Mouse (Mus musculus) embryo, embryonic 9.5 days (tissue): Measurements from ENCODE around the gene Fndc3b.

ENCODE experiments used
- DNase-seq: peaks from one replicate; pipeline ENCODE4 v3.0.0-alpha.2; 2017; ENCODE audit errors: extremely low spot score

The Fndc3b gene

GRCm38 (mm10) chr3:27621176-27621575, 89.9 kb downstream of the Fndc3b start:
- no peak for DNase-seq

- DNase-seq: no peak
Observed at GRCm38 (mm10) chr3:27617733-27618132, 93.4 kb downstream of the Fndc3b start.

GRCm38 (mm10) chr3:27617237-27617499, 93.9 kb downstream of the Fndc3b start:
- no peak for DNase-seq

- DNase-seq: no peak
Observed at GRCm38 (mm10) chr3:27616421-27617236, 94.5 kb downstream of the Fndc3b start.

- DNase-seq: no peak
Observed at GRCm38 (mm10) chr3:27615479-27615878, 95.6 kb downstream of the Fndc3b start.

GRCm38 (mm10) chr3:27613828-27614227, 97.3 kb downstream of the Fndc3b start:
- DNase-seq: no peak

GRCm38 (mm10) chr3:27613011-27613410, 98.1 kb downstream of the Fndc3b start:
- DNase-seq: no peak

GRCm38 (mm10) chr3:27611986-27612385, 99.1 kb downstream of the Fndc3b start:
- DNase-seq: no peak

GRCm38 (mm10) chr3:27610547-27610946, 100.6 kb downstream of the Fndc3b start:
- no peak for DNase-seq

GRCm38 (mm10) chr3:27610089-27610488, 101.0 kb downstream of the Fndc3b start:
- no peak for DNase-seq

- no peak for DNase-seq
Observed at GRCm38 (mm10) chr3:27607796-27608151, 103.3 kb downstream of the Fndc3b start.

GRCm38 (mm10) chr3:27607081-27607795, 103.9 kb downstream of the Fndc3b start:
- DNase-seq: no peak

- no peak for DNase-seq
Observed at GRCm38 (mm10) chr3:27606626-27607025, 104.5 kb downstream of the Fndc3b start.

GRCm38 (mm10) chr3:27605613-27606012, 105.5 kb downstream of the Fndc3b start:
- DNase-seq: no peak

GRCm38 (mm10) chr3:27605081-27605480, 106.0 kb downstream of the Fndc3b start:
- DNase-seq: no peak

- no peak for DNase-seq
Observed at GRCm38 (mm10) chr3:27604629-27605028, 106.5 kb downstream of the Fndc3b start.

GRCm38 (mm10) chr3:27603905-27604620, 107.0 kb downstream of the Fndc3b start:
- DNase-seq: no peak

GRCm38 (mm10) chr3:27600645-27601044, 110.5 kb downstream of the Fndc3b start:
- DNase-seq: no peak

- DNase-seq: no peak
Observed at GRCm38 (mm10) chr3:27600197-27600596, 110.9 kb downstream of the Fndc3b start.

- no peak for DNase-seq
Observed at GRCm38 (mm10) chr3:27598437-27599382, 112.4 kb downstream of the Fndc3b start.

- DNase-seq: no peak
Observed at GRCm38 (mm10) chr3:27593485-27594138, 117.5 kb downstream of the Fndc3b start.
